Mouse (Mus musculus) brain, embryonic 14.5 days (tissue): Measurements from ENCODE around the gene Fam240a.

Source experiments
- CTCF ChIP-seq: fragments of 200-500 bp; IDR thresholded peaks from 2 replicates; pipeline ENCODE4 v1.5.1; 2012; ENCODE audit warnings: inconsistent platforms, mild to moderate bottlenecking, moderate library complexity, borderline replicate concordance; ENCODE audit not compliant: insufficient read depth, insufficient read length; ENCODE audit errors: extremely low read depth
- POLR2A ChIP-seq: fragments of 200-500 bp; IDR thresholded peaks from 2 replicates; pipeline ENCODE4 v1.6.1; 2012; ENCODE audit warnings: mild to moderate bottlenecking, inconsistent platforms, borderline replicate concordance; ENCODE audit not compliant: poor library complexity, insufficient read depth, insufficient read length, severe bottlenecking; ENCODE audit errors: extremely low read depth

- TF ChIP-seq POLR2A (no peak), CTCF (no peak)
Measured at GRCm38 (mm10) chr9:110948813-110949310, 32.2 kb upstream of the Fam240a start.
